Mouse (Mus musculus): Measurements from ENCODE around the gene Pigs. TPM values are rescaled to one million over a fixed set of nuclear protein-coding genes. Genes with fewer than 3 reads are reported as not detected.

The Pigs gene
- total and polyA plus RNA-seq, 3 experiments = 57.3 to 184 (median 61.3) TPM

DNA sequence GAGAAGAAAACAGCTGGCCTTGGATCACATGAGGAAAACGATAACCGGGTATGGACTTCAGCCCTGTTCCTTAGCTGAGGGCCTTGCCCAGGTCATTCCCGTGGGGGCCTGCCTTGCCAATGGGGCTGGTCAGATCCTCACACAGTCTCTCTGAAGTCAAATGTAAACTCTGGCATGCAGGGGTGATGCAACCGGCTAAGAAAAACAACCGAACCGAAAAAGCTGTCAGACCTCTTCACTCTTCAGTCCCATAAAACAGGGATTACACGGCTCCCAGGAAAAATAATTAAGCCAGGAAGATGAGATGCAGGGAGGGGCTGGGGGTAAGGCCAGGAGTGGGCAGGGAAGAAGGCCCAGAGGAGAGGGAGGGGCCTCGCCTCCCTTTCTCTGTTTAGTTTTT is 35.9 kb downstream of the Pigs start:
- no peak for DNase-seq

DNA sequence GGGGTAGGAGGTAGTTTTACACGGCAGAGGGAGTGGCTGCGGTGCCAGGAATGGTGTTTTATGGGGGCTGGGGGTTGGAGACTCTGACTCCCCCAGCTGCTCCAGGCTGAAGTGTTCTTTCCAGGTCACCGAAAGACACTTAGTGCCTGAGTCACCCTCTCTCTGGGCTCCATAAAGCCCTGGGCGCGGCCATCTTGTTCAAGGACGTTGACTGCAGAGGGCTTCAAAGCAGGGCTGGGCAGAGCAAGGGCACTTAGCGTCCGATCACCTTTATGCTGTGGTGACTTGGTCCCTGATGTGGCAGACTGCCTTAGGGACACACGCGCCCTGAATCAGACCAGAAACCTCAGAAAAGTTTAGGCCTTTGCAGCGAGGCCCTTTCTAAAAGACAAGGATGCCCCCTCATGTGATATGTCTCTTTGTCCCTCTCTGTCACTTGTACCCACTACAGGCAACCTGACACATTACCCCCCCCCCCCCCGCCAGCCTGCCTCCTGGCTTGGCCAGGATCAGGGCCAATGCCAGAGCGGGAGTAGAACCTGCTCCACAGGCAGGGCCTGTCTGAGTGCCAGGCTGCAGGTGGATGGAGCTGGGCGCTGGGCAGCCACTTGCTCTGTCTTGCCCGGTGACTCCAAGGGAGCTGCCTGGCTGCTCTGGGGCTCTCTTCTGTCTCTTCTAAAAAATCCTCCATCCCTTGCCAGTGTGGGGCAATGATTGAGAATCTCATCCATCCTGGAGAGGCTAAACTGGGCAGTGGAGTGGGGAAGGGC is 39.4 kb downstream of the Pigs start:
- peak; percentile 71 for DNase-seq

DNA sequence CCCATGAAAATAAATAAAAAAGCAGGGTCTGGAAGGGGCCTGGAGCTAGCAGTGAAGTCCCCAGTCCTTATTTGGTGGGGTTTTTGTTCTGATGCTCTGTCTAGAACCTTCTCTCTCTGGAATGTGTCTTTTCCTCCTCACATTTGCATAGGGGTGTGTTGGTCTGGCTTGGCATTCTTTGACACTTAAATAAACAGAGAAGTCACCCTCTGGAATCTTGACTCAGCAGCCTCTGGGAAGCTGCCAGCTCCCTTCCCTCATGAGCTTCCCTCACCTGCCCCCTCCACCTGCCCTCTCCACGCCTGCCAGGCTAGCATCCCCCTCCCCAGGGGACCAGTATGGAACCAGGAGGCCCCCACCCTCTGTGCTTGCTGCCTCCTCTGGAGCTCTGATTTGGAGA is 42.2 kb downstream of the Pigs start:
- DNase-seq = peak; percentile 63

DNA sequence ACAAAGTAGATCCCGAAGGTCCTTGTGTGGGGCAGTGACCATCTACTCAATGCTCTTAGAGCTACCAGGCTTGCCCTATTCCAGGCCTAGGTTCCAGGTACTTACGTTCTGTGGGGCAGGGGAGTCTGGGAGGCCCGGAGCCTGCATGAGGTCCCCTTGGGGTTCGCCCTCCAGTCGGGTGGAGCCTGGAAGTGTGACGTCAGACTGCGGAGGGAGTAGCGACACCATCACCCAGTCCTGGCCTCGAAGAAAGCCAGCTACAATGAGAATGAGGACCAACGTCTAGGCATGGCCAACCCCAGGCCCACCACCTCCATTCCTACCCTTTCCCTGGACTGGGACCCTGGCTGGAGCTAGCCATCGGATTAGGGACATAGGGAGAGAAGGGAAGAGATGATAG is 43.5 kb downstream of the Pigs start:
- DNase-seq = no peak

DNA sequence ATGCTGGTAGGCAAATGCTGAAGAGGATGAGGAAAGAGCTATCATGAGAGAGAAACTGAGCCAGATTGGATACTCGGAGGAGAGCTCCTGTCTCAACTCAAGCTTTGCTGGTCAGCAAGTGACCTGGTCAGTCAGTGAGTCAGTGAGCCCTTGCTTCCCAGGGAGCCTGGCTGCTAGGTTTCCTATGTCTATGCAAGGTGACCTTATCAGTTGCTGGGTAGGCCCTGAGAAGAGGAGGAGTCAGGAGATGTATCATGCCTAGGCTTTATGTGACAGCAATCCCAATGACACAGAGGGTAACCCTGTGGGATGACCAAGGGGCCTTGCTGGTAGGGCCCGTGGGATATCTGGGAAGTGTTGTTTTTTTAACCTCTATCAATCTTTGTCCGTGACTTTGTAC is 44.0 kb downstream of the Pigs start:
- DNase-seq = peak; percentile 81

DNA sequence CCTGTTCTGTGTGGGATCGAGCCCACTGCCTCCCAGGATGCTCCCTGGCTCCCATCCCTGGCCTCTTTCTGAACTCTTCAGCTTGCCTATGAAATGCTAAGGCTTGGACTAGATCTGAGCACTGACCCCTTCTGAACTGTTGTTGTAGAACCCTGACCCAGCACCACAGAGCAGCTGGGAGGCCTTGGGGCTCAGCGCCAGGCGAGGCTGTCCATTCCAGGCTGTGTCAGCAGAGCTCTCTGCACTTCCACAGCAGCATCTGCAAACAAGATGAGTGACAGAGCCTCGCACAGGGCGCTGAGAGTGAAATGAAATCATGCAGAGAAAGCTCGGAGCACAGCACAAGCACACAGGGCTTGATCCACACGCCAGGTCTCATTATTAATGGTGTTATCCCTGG is 44.4 kb downstream of the Pigs start:
- DNase-seq = peak; percentile 93

DNA sequence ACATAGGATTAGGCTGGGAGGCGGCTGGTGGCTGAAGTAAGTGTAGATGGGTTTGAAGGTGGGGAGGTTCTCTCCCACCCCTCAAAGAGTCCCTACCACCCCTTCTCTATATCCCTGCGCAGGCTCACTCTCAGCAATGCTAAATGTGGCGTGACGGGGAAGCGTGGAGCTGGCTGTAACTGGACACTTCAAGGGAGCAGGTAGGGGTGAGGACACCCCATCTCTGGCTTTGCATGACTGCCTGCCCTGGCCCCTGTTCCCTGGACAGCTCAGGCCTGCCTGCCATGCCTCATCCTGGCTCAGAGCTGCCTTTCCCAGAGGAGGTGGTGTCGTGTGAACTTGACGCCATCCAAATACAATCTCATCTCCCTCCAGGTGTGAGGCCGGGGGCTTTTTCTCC is 45.9 kb downstream of the Pigs start:
- no peak for DNase-seq

DNA sequence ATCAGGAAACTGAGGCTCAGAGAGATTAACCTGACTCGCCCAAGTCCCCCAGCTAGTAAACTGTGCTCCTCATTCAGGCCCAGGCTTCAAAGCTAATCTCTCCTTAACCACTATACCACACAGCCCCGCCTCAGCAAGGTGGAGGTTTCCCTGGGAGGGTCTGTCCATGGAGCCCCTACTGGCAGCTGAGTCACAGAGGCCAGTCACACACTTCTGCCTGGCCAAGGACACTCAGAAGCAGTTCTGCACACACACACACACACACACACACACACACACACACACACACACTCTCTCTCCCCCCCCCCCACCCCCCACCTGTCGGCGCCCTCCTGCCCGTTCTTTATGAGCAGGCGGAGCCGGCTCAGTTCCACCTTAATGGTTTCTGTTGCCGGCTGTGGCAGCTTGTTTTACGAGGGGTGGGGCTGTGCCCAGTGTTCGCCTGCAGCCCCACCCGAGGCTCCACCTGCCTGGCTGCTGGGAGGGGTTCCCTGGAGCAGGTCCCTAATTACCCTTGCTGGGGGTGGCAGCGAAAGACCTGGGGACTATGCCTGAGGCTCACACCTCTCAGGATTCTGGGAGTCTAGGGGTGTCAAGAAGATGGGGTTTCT is 49.4 kb downstream of the Pigs start:
- no peak for DNase-seq

DNA sequence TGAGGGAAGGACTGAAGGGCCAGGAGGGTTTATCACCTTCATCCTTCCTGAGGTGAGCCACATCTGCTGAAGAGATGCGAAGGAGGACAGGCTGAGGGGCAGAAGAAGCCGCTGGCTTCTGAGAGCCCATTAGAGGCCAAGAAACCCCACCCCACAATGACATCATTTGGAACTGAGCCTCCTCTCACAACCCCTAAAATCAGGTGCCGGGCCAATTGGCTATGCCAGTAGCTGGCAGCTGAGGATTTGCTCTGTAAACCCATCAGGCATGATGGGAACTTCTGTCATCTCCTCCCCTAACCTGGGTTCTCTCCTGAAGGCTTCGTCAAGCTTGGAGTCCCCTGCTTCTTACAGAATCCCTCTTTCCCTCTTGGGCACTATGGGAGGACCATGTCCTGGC is 52.1 kb downstream of the Pigs start:
- no peak for DNase-seq

DNA sequence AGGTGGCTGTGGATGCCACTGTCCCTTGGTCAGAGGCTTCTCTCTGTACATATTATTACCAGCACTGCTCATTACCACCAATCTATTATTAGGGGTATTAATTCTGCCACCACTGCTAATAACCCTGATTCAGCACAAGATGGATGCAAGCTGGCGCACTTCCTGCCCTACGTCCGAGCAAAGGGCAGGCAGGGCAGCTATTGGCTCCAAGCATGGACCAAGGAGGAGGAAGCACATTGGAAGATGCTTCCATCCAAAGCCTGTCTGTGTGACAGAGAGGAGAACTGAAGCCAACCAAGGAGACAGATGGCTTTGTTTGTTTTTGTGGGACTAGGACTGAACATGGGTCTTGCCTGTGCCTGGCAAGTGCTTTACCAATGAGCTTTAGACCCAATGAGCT is 52.8 kb downstream of the Pigs start:
- DNase-seq = no peak

DNA sequence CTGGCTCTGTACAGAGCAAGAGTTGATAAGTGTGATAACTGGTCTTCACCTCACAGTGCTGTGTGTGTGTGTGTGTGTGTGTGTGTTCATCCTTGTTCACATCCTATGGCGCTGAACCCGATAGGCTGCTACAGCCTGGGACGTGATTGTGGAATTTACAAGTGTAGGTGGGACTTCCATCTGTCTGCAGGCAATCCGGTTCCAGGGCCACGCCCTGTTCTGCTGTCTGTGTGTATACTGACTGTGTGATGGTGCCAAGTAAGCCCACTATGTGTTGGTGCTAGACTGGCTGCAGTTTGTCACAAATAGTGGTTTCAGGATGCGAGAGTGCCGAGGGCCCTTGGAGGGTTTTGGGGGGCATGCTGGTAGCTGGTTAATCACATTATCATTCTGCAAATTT is 54.1 kb downstream of the Pigs start:
- DNase-seq = no peak

DNA sequence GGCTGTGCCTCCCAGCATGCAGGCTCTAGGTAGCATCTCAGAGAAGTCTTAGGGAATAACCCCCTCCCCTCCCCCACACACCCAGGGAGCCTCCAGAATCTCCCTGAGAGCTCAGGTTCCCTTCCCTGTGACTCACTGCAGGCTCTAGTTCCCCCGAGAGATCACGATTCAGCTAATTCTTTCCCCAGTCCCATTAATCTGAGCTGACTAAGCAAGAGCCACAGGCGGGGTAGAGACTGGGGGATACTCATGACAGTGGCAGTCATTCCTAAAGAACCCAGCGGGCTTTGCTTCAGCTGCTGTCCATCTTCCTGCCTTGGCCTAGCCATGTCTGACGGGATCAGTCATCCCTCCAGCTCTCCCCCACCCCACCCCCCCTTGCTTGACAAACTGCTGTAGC is 54.5 kb downstream of the Pigs start:
- no peak for DNase-seq

DNA sequence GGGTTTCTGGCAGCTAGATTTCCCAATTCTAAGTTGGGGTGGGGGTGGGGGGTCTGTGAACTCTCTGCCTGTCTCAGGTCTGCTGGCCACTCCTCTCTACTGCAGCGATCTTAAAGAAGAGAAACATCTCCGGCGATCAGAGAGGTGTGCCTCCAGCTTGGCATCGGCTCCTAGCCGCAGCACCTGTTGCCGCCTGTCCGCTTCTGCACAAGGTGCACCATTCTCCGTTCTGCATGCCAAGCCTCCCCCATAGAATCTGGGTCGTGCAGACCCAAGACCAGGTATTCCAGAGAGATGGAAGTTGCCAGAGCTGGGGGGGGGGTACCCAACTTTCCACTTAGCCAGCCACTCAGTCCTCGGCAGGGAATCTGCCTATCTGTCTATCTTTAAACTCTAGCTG is 57.6 kb downstream of the Pigs start:
- no peak for DNase-seq

DNA sequence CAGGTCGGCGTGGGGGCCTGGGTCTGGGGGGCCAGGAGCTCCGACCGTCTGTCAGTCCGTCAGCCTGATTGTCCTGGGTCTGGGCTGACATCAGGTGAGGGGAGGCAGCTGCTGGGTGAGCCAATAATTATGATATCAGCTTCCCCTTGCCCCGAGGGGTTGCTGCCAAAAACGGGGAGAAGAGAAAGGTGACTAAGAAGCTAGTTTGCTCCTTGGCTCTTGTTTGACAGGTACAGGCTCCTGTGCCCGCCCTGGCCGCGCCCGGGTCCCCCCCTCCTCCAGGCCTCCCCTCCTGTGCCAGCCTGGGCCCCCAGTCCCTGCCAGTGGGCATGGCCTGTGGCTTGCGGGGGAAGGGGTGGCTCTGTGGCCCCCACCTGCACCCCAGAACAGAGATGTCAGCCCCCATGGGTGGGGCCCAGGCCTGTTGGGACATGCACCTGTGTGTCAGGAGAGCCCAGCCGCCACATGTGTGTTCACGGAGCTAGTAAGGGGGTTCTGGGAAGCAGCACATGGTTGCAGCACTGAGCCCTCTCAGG is 58.4 kb downstream of the Pigs start, which contains the start of gene Foxn1:
Foxn1 (minus strand) TSS at position 51 of the 536 bp plus-strand sequence.
- DNase-seq = no peak

Other genes with a start within 250 kb of the Pigs start
- 10 to 100 TPM; 30.1 to 35.0 TPM for gene Eral1, start 248.0 kb upstream of the Pigs start, total RNA-seq (2021)
- 42.0 and 49.7 TPM in 2 replicates for gene Eral1, start 248.0 kb upstream of the Pigs start, polyA plus RNA-seq (2012; rRNA removed)
- gene Fam222b, start 233.8 kb upstream of the Pigs start, total RNA-seq (2021) = 10 to 100 TPM; 19.7 to 24.2 TPM
- gene Fam222b, start 233.8 kb upstream of the Pigs start, polyA plus RNA-seq (2012; rRNA removed) = 38.4 and 41.7 TPM in 2 replicates
- 10 to 100 TPM; 29.8 to 31.2 TPM for gene Traf4, start 162.8 kb upstream of the Pigs start, total RNA-seq (2021)
- 128 and 131 TPM in 2 replicates for gene Traf4, start 162.8 kb upstream of the Pigs start, polyA plus RNA-seq (2012; rRNA removed)
- 10 to 100 TPM in 1 of 2 experiments, 1 to 10 TPM in 1; 6.5 to 12.1 TPM for gene Nek8, start 151.7 kb upstream of the Pigs start, total RNA-seq (2021)
- gene Nek8, start 151.7 kb upstream of the Pigs start, polyA plus RNA-seq (2012; rRNA removed) = 26.7 and 30.5 TPM in 2 replicates
- 10 to 100 TPM; 40.4 to 61.5 TPM for gene Tlcd1, start 151.7 kb upstream of the Pigs start, total RNA-seq (2021)
- 319 and 423 TPM in 2 replicates for gene Tlcd1, start 151.7 kb upstream of the Pigs start, polyA plus RNA-seq (2012; rRNA removed)
- gene Rpl23a, start 144.8 kb upstream of the Pigs start, total RNA-seq (2021) = 1,000 to 10,000 TPM; 1,792 to 2,242 TPM
- gene Rpl23a, start 144.8 kb upstream of the Pigs start, polyA plus RNA-seq (2012; rRNA removed) = 21.4 and 29.1 TPM in 2 replicates
- gene Rab34, start 140.0 kb upstream of the Pigs start, total RNA-seq (2021) = 10 to 100 TPM; 64.7 to 99.1 TPM
- 240 and 334 TPM in 2 replicates for gene Rab34, start 140.0 kb upstream of the Pigs start, polyA plus RNA-seq (2012; rRNA removed)
- 10 to 100 TPM; 20.5 to 24.4 TPM for gene Proca1, start 135.0 kb upstream of the Pigs start, total RNA-seq (2021)
- gene Proca1, start 135.0 kb upstream of the Pigs start, polyA plus RNA-seq (2012; rRNA removed) = 1.2 and 1.6 TPM in 2 replicates
- 100 to 1,000 TPM; 104 to 111 TPM for gene Sdf2, start 82.7 kb upstream of the Pigs start, total RNA-seq (2021)
- gene Sdf2, start 82.7 kb upstream of the Pigs start, polyA plus RNA-seq (2012; rRNA removed) = 89.7 and 103 TPM in 2 replicates
- gene Supt6, start 82.4 kb upstream of the Pigs start, total RNA-seq (2021) = 10 to 100 TPM; 57.5 to 76.7 TPM
- gene Supt6, start 82.4 kb upstream of the Pigs start, polyA plus RNA-seq (2012; rRNA removed) = 23.2 and 31.3 TPM in 2 replicates
- 100 to 1,000 TPM; 165 to 168 TPM for gene 2610507B11Rik, start 66.7 kb upstream of the Pigs start, total RNA-seq (2021)
- 80.0 and 91.9 TPM in 2 replicates for gene 2610507B11Rik, start 66.7 kb upstream of the Pigs start, polyA plus RNA-seq (2012; rRNA removed)
- gene BC030499, start 37.6 kb upstream of the Pigs start, total RNA-seq (2021) = under 1 TPM in 1 of 2 experiments, not detected in 1; 0.61 TPM
- gene BC030499, start 37.6 kb upstream of the Pigs start, polyA plus RNA-seq (2012; rRNA removed) = 0.07 and 0.08 TPM in 2 replicates
- gene Spag5, start 26.9 kb upstream of the Pigs start, total RNA-seq (2021) = 1 to 10 TPM; 3.0 to 4.1 TPM
- gene Spag5, start 26.9 kb upstream of the Pigs start, polyA plus RNA-seq (2012; rRNA removed) = 1.9 and 3.6 TPM in 2 replicates
- 10 to 100 TPM; 25.1 to 28.0 TPM for gene Aldoc, start 5.4 kb upstream of the Pigs start, total RNA-seq (2021)
- gene Aldoc, start 5.4 kb upstream of the Pigs start, polyA plus RNA-seq (2012; rRNA removed) = 15.7 and 26.0 TPM in 2 replicates
- gene Unc119, start 15.1 kb downstream of the Pigs start, total RNA-seq (2021) = 10 to 100 TPM; 35.3 to 44.1 TPM
- 60.4 and 65.4 TPM in 2 replicates for gene Unc119, start 15.1 kb downstream of the Pigs start, polyA plus RNA-seq (2012; rRNA removed)
- under 1 TPM; 0.29 to 0.41 TPM for gene Foxn1, start 58.1 kb downstream of the Pigs start, total RNA-seq (2021)
- gene Foxn1, start 58.1 kb downstream of the Pigs start, polyA plus RNA-seq (2012; rRNA removed) = 0.27 and 0.35 TPM in 2 replicates
- not detected for gene Slc13a2, start 93.8 kb downstream of the Pigs start, total RNA-seq (2021)
- 0.20 and 0.22 TPM in 2 replicates for gene Slc13a2, start 93.8 kb downstream of the Pigs start, polyA plus RNA-seq (2012; rRNA removed)
- gene Slc46a1, start 137.3 kb downstream of the Pigs start, total RNA-seq (2021) = 10 to 100 TPM; 41.5 to 60.9 TPM
- 111 TPM in 2 replicates for gene Slc46a1, start 137.3 kb downstream of the Pigs start, polyA plus RNA-seq (2012; rRNA removed)
- 1 to 10 TPM; 5.3 to 8.2 TPM for gene Sarm1, start 169.3 kb downstream of the Pigs start, total RNA-seq (2021)
- 2.3 and 3.0 TPM in 2 replicates for gene Sarm1, start 169.3 kb downstream of the Pigs start, polyA plus RNA-seq (2012; rRNA removed)
- 1 to 10 TPM; 3.0 to 7.7 TPM for gene Vtn, start 170.7 kb downstream of the Pigs start, total RNA-seq (2021)
- gene Vtn, start 170.7 kb downstream of the Pigs start, polyA plus RNA-seq (2012; rRNA removed) = 1.8 and 2.8 TPM in 2 replicates
- gene Sebox, start 175.0 kb downstream of the Pigs start, total RNA-seq (2021) = not detected
- not detected in 2 replicates for gene Sebox, start 175.0 kb downstream of the Pigs start, polyA plus RNA-seq (2012; rRNA removed)
- 10 to 100 TPM; 22.0 to 26.8 TPM for gene Tmem199, start 183.8 kb downstream of the Pigs start, total RNA-seq (2021)
- gene Tmem199, start 183.8 kb downstream of the Pigs start, polyA plus RNA-seq (2012; rRNA removed) = 6.9 and 8.8 TPM in 2 replicates
- 100 to 1,000 TPM; 151 to 168 TPM for gene Poldip2, start 183.8 kb downstream of the Pigs start, total RNA-seq (2021)
- gene Poldip2, start 183.8 kb downstream of the Pigs start, polyA plus RNA-seq (2012; rRNA removed) = 94.8 and 108 TPM in 2 replicates
- gene Tnfaip1, start 207.9 kb downstream of the Pigs start, total RNA-seq (2021) = 10 to 100 TPM; 36.1 to 48.2 TPM
- 22.2 and 22.7 TPM in 2 replicates for gene Tnfaip1, start 207.9 kb downstream of the Pigs start, polyA plus RNA-seq (2012; rRNA removed)
- gene Ift20, start 207.9 kb downstream of the Pigs start, total RNA-seq (2021) = 100 to 1,000 TPM in 1 of 2 experiments, 10 to 100 TPM in 1; 81.7 to 109 TPM
- gene Ift20, start 207.9 kb downstream of the Pigs start, polyA plus RNA-seq (2012; rRNA removed) = 86.5 and 115 TPM in 2 replicates
- 10 to 100 TPM; 44.7 to 49.4 TPM for gene Tmem97, start 222.4 kb downstream of the Pigs start, total RNA-seq (2021)
- 33.7 and 39.6 TPM in 2 replicates for gene Tmem97, start 222.4 kb downstream of the Pigs start, polyA plus RNA-seq (2012; rRNA removed)